ENCODE assay signal across 21 mouse cellular contexts in the genomic region with DNA sequence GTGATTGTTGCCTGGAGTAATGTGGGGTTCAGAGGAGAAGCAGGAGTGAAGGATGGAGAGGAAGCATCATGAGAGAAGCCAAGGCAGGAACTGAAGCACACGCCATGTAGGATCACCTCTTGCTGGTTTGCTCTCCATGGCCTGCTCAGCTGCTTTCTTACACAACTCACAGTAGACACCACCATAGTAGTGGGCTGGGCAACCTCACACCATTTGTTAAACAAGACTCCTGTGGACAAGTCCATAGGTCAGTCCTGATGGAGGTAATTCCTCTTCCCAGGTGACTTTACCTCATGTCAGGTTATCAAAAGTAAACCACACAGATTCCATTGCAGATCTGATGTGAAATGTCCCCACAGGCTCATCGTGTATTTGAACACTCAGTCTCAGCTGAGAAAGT.
DNase-seq lines count a peak whose midpoint lies in the region; ATAC-seq and TF ChIP-seq lines count a peak whose summit lies in the region.
"Had no signal": no experiment of that assay in that cellular context is flagged by ENCODE, and none has a peak within 500 bp of the region (broad histone marks: within the 10 kb centered on the region; RNA-seq: fewer than 3 reads in every experiment).

No protein-coding gene starts in this region.

- no peaks in the 10 kb centered on the region for H3K4me1 ChIP-seq in liver, adult 2 months (ENCODE audit: control insufficient read depth, insufficient read depth, low read length)
- no peaks in the 10 kb centered on the region for H3K4me1 ChIP-seq in liver, embryonic 12.5 days
- no peaks in the 10 kb centered on the region for H3K4me1 ChIP-seq in liver, postnatal 0 days (ENCODE audit: insufficient read depth)
- no peaks in the 10 kb centered on the region for H3K4me1 ChIP-seq in liver, embryonic 11.5 days (replicated peaks; ENCODE audit: control insufficient read depth, insufficient read depth, low read length)
- H3K4me1 ChIP-seq: embryonic facial prominence, embryonic 13.5 days; embryonic facial prominence, embryonic 15.5 days; forebrain, embryonic 10.5 days; forebrain, embryonic 12.5 days had no signal

- H3K27me3 ChIP-seq in liver, adult 2 months (ENCODE audit: control insufficient read depth, insufficient read depth, low read length): no peaks in the 10 kb centered on the region
- no peaks in the 10 kb centered on the region for H3K27me3 ChIP-seq in liver, embryonic 12.5 days (replicated peaks)
- H3K27me3 ChIP-seq in liver, postnatal 0 days (ENCODE audit: insufficient read depth, low read length): no peaks in the 10 kb centered on the region
- H3K27me3 ChIP-seq in liver, embryonic 11.5 days (replicated peaks; ENCODE audit: control insufficient read depth, insufficient read depth, low read length): no peaks in the 10 kb centered on the region
- H3K27me3 ChIP-seq: embryonic facial prominence, embryonic 13.5 days; embryonic facial prominence, embryonic 15.5 days; forebrain, embryonic 12.5 days had no signal

- TF ChIP-seq POLR2A in liver, adult 2 months (IDR thresholded peaks at IDR 0.05; ENCODE audit: extremely low read depth, insufficient read depth, low read length): no peak

- 55% methylated on average over 2 of the region's 2 CpGs for WGBS in liver, adult 2 months
- WGBS in liver, embryonic 12.5 days (ENCODE audit: insufficient replicate concordance): 58% methylated on average over 2 of the region's 2 CpGs
- WGBS in liver, postnatal 0 days (ENCODE audit: insufficient replicate concordance): 44% methylated on average over 2 of the region's 2 CpGs
- 70% methylated on average over 2 of the region's 2 CpGs for WGBS in liver, embryonic 11.5 days

- no peaks in the 10 kb centered on the region for H3K79me2 ChIP-seq in liver, adult 2 months (ENCODE audit: control insufficient read depth, insufficient read depth, low read length)

- no peaks in the 10 kb centered on the region for H3K36me3 ChIP-seq in liver, adult 2 months (ENCODE audit: control insufficient read depth, insufficient read depth, low read length)
- no peaks in the 10 kb centered on the region for H3K36me3 ChIP-seq in liver, embryonic 12.5 days
- H3K36me3 ChIP-seq in liver, postnatal 0 days (replicated peaks; ENCODE audit: insufficient read depth, low read length): no peaks in the 10 kb centered on the region
- H3K36me3 ChIP-seq in liver, embryonic 11.5 days (ENCODE audit: control insufficient read depth, insufficient read depth, low read length): no peaks in the 10 kb centered on the region
- H3K36me3 ChIP-seq: embryonic facial prominence, embryonic 13.5 days; embryonic facial prominence, embryonic 15.5 days; forebrain, embryonic 10.5 days; forebrain, embryonic 12.5 days had no signal

- H3K27ac ChIP-seq in liver, adult 2 months (replicated peaks; ENCODE audit: insufficient read depth, low read depth, low read length): no peak overlapping the region
- H3K27ac ChIP-seq in liver, embryonic 12.5 days: no peak overlapping the region
- no peak overlapping the region for H3K27ac ChIP-seq in liver, postnatal 0 days (ENCODE audit: low read depth)
- H3K27ac ChIP-seq in liver, embryonic 11.5 days (ENCODE audit: low read depth, low read length): no peak overlapping the region
- H3K27ac ChIP-seq: embryonic facial prominence, embryonic 13.5 days; embryonic facial prominence, embryonic 15.5 days; forebrain, embryonic 10.5 days; forebrain, embryonic 12.5 days had no signal

- no peak overlapping the region for H3K9ac ChIP-seq in liver, adult 2 months (ENCODE audit: low read depth, low read length)
- no peak overlapping the region for H3K9ac ChIP-seq in liver, embryonic 12.5 days
- no peak overlapping the region for H3K9ac ChIP-seq in liver, postnatal 0 days (replicated peaks)
- H3K9ac ChIP-seq in liver, embryonic 11.5 days (ENCODE audit: low read depth, low read length): no peak overlapping the region
- H3K9ac ChIP-seq: embryonic facial prominence, embryonic 13.5 days; embryonic facial prominence, embryonic 15.5 days; forebrain, embryonic 12.5 days had no signal

- no peak overlapping the region for H3K4me3 ChIP-seq in liver, adult 2 months (ENCODE audit: insufficient read depth, low read depth, low read length)
- no peak overlapping the region for H3K4me3 ChIP-seq in liver, embryonic 12.5 days
- H3K4me3 ChIP-seq in liver, postnatal 0 days (ENCODE audit: low read depth, low read length): no peak overlapping the region
- no peak overlapping the region for H3K4me3 ChIP-seq in liver, embryonic 11.5 days (ENCODE audit: low read depth, low read length)
- H3K4me3 ChIP-seq: embryonic facial prominence, embryonic 13.5 days; embryonic facial prominence, embryonic 15.5 days; erythroblast, embryonic 14.5 days; forebrain, embryonic 10.5 days; forebrain, embryonic 12.5 days had no signal

- DNase-seq in liver, adult 2 months (ENCODE audit: extremely low read depth, low read depth, low spot score): peak; percentile 34
- DNase-seq in liver, postnatal 0 days: no peak
- DNase-seq in liver, embryonic 11.5 days (ENCODE audit: low spot score): no peak
- DNase-seq: adrenal gland, adult 2 months; adrenal gland, postnatal 10 days; adrenal gland, postnatal 25 days; cerebellum, adult 11 months; cerebellum, adult 18-20 months; cerebellum, adult 8-10 months; cerebellum, adult 9-11 months; cerebellum, postnatal 14 days; cerebellum, postnatal 36 days; embryo, embryonic 11 days had no signal

- ATAC-seq in liver, embryonic 12.5 days: no peak
- peak; percentile 76 for ATAC-seq in liver, postnatal 0 days
- ATAC-seq in liver, embryonic 11.5 days (replicated peaks; ENCODE audit: low FRiP score): no peak
- ATAC-seq: forebrain, embryonic 14.5 days; forebrain, embryonic 16.5 days had no signal

- no peak for TF ChIP-seq CTCF in liver, adult 2 months (IDR thresholded peaks at IDR 0.05; ENCODE audit: low read depth, low read length)
- no peak for TF ChIP-seq CTCF in liver, postnatal 0 days (IDR thresholded peaks at IDR 0.05; ENCODE audit: low read depth)

- no peak for TF ChIP-seq EP300 in liver, postnatal 0 days (IDR thresholded peaks at IDR 0.05; ENCODE audit: low read depth)

- no peaks in the 10 kb centered on the region for H3K9me3 ChIP-seq in liver, embryonic 12.5 days (replicated peaks)
- H3K9me3 ChIP-seq in liver, postnatal 0 days (ENCODE audit: low read length): no peaks in the 10 kb centered on the region
- no peaks in the 10 kb centered on the region for H3K9me3 ChIP-seq in liver, embryonic 11.5 days (ENCODE audit: control insufficient read depth, low read length)
- H3K9me3 ChIP-seq: embryonic facial prominence, embryonic 13.5 days; embryonic facial prominence, embryonic 15.5 days; forebrain, embryonic 10.5 days; forebrain, embryonic 12.5 days had no signal

- H3K4me2 ChIP-seq in liver, embryonic 12.5 days: no peak overlapping the region
- no peak overlapping the region for H3K4me2 ChIP-seq in liver, postnatal 0 days (ENCODE audit: low read depth, low read length)
- no peak overlapping the region for H3K4me2 ChIP-seq in liver, embryonic 11.5 days
- H3K4me2 ChIP-seq: embryonic facial prominence, embryonic 13.5 days; embryonic facial prominence, embryonic 15.5 days; forebrain, embryonic 12.5 days had no signal
